Mouse (Mus musculus): ENCODE data around the gene Vegfa.

GRCm38 (mm10) chr17:46056288-46056687 lies 24.1 kb upstream of the Vegfa start:
- TF ChIP-seq CTCF (IDR thresholded peaks at IDR 0.05; ENCODE audit: control insufficient read depth, insufficient read depth, insufficient read length) (no peak), USF1 (IDR thresholded peaks at IDR 0.05; ENCODE audit: low read depth) (no peak), MYOG (IDR thresholded peaks at IDR 0.05; ENCODE audit: control insufficient read depth, extremely low read depth, insufficient read length) (no peak)
